Mouse (Mus musculus): ENCODE results near the gene Pdx1. TPM values are rescaled to one million over a fixed set of nuclear protein-coding genes. Genes with fewer than 3 reads are reported as not detected.

The Pdx1 gene
- polyA plus RNA-seq, 1 experiment: not detected

DNA sequence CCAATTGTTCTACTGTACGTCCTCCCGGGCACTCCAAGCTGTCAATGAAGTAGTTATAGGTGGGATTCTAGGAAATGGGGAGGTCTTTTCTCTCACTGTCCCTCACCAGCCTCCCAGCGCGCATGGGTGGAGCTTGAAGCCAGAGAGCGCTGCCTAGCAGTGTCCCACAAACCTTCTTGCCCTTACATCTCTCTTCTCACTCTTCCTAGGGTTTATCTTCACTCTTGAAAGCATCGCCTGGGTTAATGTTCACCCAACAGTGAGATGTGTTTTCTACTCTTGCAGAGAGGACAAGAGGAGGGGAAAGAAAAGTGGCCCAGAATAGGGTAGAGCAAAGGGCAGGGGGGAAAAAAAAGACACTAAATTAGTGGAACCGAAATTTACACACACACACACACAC, 47.6 kb downstream of the Pdx1 start:
- WGBS: 21% methylated on average over 7 of the region's 7 CpGs
- peaks cover 10% of the 10 kb centered on the region; the same call in 1 of the 2 replicates for H3K4me1 ChIP-seq (replicated peaks; ENCODE audit: control insufficient read depth, insufficient read depth, low read length)
- DNase-seq: no peak
- H3K27me3 ChIP-seq (ENCODE audit: control insufficient read depth, insufficient read depth, low read length): peaks cover 31% of the 10 kb centered on the region
- no peak overlapping the region for H3K27ac ChIP-seq (ENCODE audit: control insufficient read depth, insufficient read depth, low read length)
- no peak overlapping the region for H3K4me3 ChIP-seq (ENCODE audit: control insufficient read depth, insufficient read depth, low read length)
- TF ChIP-seq POLR2A (IDR thresholded peaks at IDR 0.05; ENCODE audit: control insufficient read depth, extremely low read depth, insufficient read depth, low read length, poor library complexity) (no peak), CTCF (IDR thresholded peaks at IDR 0.05; ENCODE audit: borderline replicate concordance, control insufficient read depth, extremely low read depth, insufficient read depth, low read length, poor library complexity) (no peak)
- no peaks in the 10 kb centered on the region for H3K36me3 ChIP-seq (ENCODE audit: control insufficient read depth, insufficient read depth, low read length)

DNA sequence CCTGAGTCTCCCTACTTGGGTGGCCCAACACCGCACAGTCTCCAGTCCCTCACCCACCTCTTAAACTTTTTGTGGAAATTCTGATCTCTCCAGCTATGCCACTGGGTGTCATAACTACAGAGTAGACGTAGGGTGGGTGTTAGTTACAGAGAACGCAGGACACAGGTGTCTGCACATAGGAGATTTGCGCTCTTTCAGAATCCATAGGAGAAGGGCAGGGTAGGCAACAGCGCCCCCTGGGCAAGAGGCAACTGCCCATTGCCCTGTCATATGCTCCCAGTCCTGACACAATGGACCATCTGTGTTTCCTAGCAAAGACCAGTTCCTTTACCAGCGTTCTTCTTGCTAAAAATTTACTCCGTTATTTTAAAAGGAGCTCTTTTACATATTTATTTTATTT, 48.2 kb downstream of the Pdx1 start:
- Histone ChIP-seq H3K4me1 (replicated peaks; ENCODE audit: control insufficient read depth, insufficient read depth, low read length) (peaks cover 15% of the 10 kb centered on the region), H3K27me3 (ENCODE audit: control insufficient read depth, insufficient read depth, low read length) (peaks cover 28% of the 10 kb centered on the region), H3K36me3 (ENCODE audit: control insufficient read depth, insufficient read depth, low read length) (no peaks in the 10 kb centered on the region), H3K4me3 (ENCODE audit: control insufficient read depth, insufficient read depth, low read length) (no peak overlapping the region), H3K27ac (ENCODE audit: control insufficient read depth, insufficient read depth, low read length) (no peak overlapping the region)
- DNase-seq: no peak
- TF ChIP-seq CTCF (IDR thresholded peaks at IDR 0.05; ENCODE audit: borderline replicate concordance, control insufficient read depth, extremely low read depth, insufficient read depth, low read length, poor library complexity) (no peak), POLR2A (IDR thresholded peaks at IDR 0.05; ENCODE audit: control insufficient read depth, extremely low read depth, insufficient read depth, low read length, poor library complexity) (no peak)
- 41% methylated on average over 7 of the region's 7 CpGs for WGBS

DNA sequence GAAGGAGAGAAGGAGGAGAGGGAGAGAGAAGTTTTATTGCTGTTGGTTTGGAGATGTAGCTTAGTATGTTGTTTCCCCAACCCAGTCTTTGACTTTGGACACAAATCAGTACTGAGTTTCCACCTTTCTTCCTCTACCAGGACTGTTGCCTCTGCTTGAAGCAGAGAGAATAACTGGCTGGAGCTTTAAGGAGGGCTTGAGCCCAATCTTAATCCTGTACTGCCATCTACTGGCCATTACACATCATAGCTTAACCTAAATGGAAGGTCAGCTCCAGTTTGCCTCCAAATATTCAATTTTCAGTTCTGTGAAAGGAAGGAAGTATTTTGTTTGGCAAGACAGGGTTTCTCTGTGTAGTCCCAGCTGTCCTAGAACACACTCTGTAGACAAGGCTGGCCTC, 49.9 kb downstream of the Pdx1 start:
- DNase-seq: no peak
- H3K4me3 ChIP-seq (ENCODE audit: control insufficient read depth, insufficient read depth, low read length): no peak overlapping the region
- peaks cover 17% of the 10 kb centered on the region for H3K4me1 ChIP-seq (replicated peaks; ENCODE audit: control insufficient read depth, insufficient read depth, low read length)
- H3K27ac ChIP-seq (ENCODE audit: control insufficient read depth, insufficient read depth, low read length): no peak overlapping the region
- TF ChIP-seq POLR2A (IDR thresholded peaks at IDR 0.05; ENCODE audit: control insufficient read depth, extremely low read depth, insufficient read depth, low read length, poor library complexity) (no peak), CTCF (IDR thresholded peaks at IDR 0.05; ENCODE audit: borderline replicate concordance, control insufficient read depth, extremely low read depth, insufficient read depth, low read length, poor library complexity) (no peak)
- H3K36me3 ChIP-seq (ENCODE audit: control insufficient read depth, insufficient read depth, low read length): no peaks in the 10 kb centered on the region
- H3K27me3 ChIP-seq (ENCODE audit: control insufficient read depth, insufficient read depth, low read length): peaks cover 18% of the 10 kb centered on the region

DNA sequence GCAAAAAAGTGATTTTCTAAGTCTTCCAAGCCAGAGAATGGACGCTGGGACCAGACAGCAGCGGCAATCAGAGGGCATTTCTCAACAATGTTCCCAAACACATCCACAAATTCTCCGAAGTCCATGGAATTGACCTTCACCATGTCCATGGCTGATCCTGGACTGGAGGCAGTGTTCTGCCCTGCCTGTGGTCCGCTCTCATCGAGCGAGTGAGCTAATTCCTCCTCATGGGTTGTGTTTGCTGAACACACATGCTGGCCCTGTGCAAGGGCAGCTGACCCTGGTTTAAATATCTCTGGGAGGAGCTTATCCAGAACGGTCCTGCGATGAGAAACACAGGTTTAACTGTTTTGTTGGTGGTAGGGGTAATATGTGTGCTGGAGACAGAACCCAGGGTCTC, 52.4 kb downstream of the Pdx1 start, which contains the start of gene Urad:
Gene Urad, minus strand, starts transcription at position 258 of the 400 bp plus-strand sequence.
- H3K27ac ChIP-seq (ENCODE audit: control insufficient read depth, insufficient read depth, low read length): no peak within 1 kb of the TSS
- H3K4me3 ChIP-seq (ENCODE audit: control insufficient read depth, insufficient read depth, low read length): 0 out of 2 replicates have a peak within 1 kb of the TSS, but pooled peaks have one; percentile 9
- no peaks in the 10 kb centered on the region for H3K36me3 ChIP-seq (ENCODE audit: control insufficient read depth, insufficient read depth, low read length)
- TF ChIP-seq CTCF (IDR thresholded peaks at IDR 0.05; ENCODE audit: borderline replicate concordance, control insufficient read depth, extremely low read depth, insufficient read depth, low read length, poor library complexity) (no peak), POLR2A (IDR thresholded peaks at IDR 0.05; ENCODE audit: control insufficient read depth, extremely low read depth, insufficient read depth, low read length, poor library complexity) (no peak)
- DNase-seq: no peak
- peaks cover 7% of the 10 kb centered on the region for H3K4me1 ChIP-seq (replicated peaks; ENCODE audit: control insufficient read depth, insufficient read depth, low read length)
- 91% methylated on average over 8 of the region's 8 CpGs for WGBS
- H3K27me3 ChIP-seq (ENCODE audit: control insufficient read depth, insufficient read depth, low read length): peaks cover 3% of the 10 kb centered on the region; the same call in 1 of the 2 replicates

DNA sequence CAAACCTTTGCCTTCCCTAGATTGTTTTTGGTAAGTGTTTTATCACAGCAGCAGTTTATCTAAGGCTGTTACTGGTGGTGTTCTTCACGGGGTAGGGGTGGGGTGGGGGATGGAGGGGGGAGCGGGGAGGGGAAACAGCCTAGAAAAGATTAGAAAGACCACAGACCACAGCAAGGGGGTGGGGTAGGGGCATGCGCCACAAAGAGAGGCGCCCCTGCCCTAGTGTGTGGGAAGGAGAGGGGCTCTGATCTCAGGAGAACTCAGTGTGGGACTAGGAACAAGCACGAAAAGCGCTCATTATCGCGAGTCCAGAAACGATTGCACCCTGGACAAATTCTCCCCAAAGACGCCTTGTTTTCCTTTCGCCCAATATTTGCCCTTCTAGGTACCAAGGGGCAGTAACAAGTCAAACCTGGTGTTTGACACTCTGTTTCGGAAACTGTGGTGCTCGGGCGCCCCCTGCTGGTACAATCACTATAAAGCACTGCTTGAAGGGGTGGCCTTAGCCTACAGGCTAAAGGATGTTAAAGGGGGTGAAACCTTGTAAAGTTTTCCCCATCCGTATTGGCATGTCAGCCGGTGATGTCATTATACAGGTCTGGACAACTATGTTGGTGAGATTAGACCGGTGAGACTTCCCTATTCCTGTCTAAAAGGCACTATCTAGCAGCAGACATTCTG, 53.6 kb downstream of the Pdx1 start:
- Histone ChIP-seq H3K36me3 (ENCODE audit: control insufficient read depth, insufficient read depth, low read length) (no peaks in the 10 kb centered on the region), H3K27ac (ENCODE audit: control insufficient read depth, insufficient read depth, low read length) (no peak overlapping the region), H3K27me3 (ENCODE audit: control insufficient read depth, insufficient read depth, low read length) (peaks cover 3% of the 10 kb centered on the region; the same call in 1 of the 2 replicates), H3K4me1 (replicated peaks; ENCODE audit: control insufficient read depth, insufficient read depth, low read length) (peaks cover 7% of the 10 kb centered on the region), H3K4me3 (ENCODE audit: control insufficient read depth, insufficient read depth, low read length) (0 out of 2 replicates have a peak overlapping the region, but pooled peaks have one; percentile 9)
- TF ChIP-seq POLR2A (IDR thresholded peaks at IDR 0.05; ENCODE audit: control insufficient read depth, extremely low read depth, insufficient read depth, low read length, poor library complexity) (no peak), CTCF (IDR thresholded peaks at IDR 0.05; ENCODE audit: borderline replicate concordance, control insufficient read depth, extremely low read depth, insufficient read depth, low read length, poor library complexity) (peak; percentile 42; the same call in 1 of the 2 replicates)
- 4% methylated on average over 17 of the region's 17 CpGs for WGBS
- DNase-seq: peak; percentile 86

Other genes starting within 250 kb of the Pdx1 start
- gene Lnx2, start 193.4 kb upstream of the Pdx1 start, polyA plus RNA-seq (2012; rRNA removed): 48.3 and 54.5 TPM in 2 replicates
- gene Polr1d, start 192.9 kb upstream of the Pdx1 start, polyA plus RNA-seq (2012; rRNA removed): 51.7 and 55.1 TPM in 2 replicates
- not detected in 2 replicates for gene Gsx1, start 81.3 kb upstream of the Pdx1 start, polyA plus RNA-seq (2012; rRNA removed)
- gene Cdx2, start 37.3 kb downstream of the Pdx1 start, polyA plus RNA-seq (2012; rRNA removed): 0.32 TPM in 2 replicates
- gene Urad, start 52.5 kb downstream of the Pdx1 start, polyA plus RNA-seq (2012; rRNA removed): 0.15 and 0.87 TPM in 2 replicates
- 5.3 and 5.8 TPM in 2 replicates for gene Flt3, start 130.5 kb downstream of the Pdx1 start, polyA plus RNA-seq (2012; rRNA removed)
- gene Pan3, start 160.2 kb downstream of the Pdx1 start, polyA plus RNA-seq (2012; rRNA removed): 124 and 152 TPM in 2 replicates